Mouse (Mus musculus) heart, embryonic 14.5 days (tissue): ENCODE measurements around the gene Katnal1. TPM values are rescaled to one million over a fixed set of nuclear protein-coding genes. Genes with fewer than 3 reads are reported as not detected.

ENCODE experiments used
- ATAC-seq: fragments of 200-750 bp; cut with Nextera tagmentation; 2 replicates; pipeline ENCODE4 v1.8.0; 2017; ENCODE audit warnings: low read depth, moderate TSS enrichment; ENCODE audit not compliant: insufficient number of reproducible peaks, insufficient read depth, low FRiP score
- H3K27ac ChIP-seq, 2 experiments: fragments of 200-500 bp in 1 of 2; fragments of 300-500 bp in 1 of 2; sonication (generic) in 1 of 2; replicated peaks in 1 of 2; 2 replicates each; pipeline ENCODE4 v1.5.1; 2012 to 2014; ENCODE audit warnings: low read depth in 2 of 2, low read length in 2 of 2, control low read depth in 1 of 2, mild to moderate bottlenecking in 1 of 2, mixed read lengths in 1 of 2; ENCODE audit not compliant: control insufficient read depth in 1 of 2, insufficient read depth in 1 of 2
- H3K27me3 ChIP-seq: fragments of 300-500 bp; sonication (generic); 2 replicates; pipeline ENCODE4 v1.6.1; 2014; ENCODE audit warnings: mild to moderate bottlenecking, low read length, control low read depth; ENCODE audit not compliant: control insufficient read depth, insufficient read depth
- H3K36me3 ChIP-seq: fragments of 300-500 bp; sonication (generic); 2 replicates; pipeline ENCODE4 v1.6.1; 2014; ENCODE audit warnings: mild to moderate bottlenecking, control low read depth, low read length, mixed read lengths; ENCODE audit not compliant: control insufficient read depth, insufficient read depth
- H3K4me1 ChIP-seq, 2 experiments: fragments of 200-500 bp in 1 of 2; fragments of 300-500 bp in 1 of 2; sonication (generic) in 1 of 2; 2 replicates each; pipeline ENCODE4 v1.6.1; 2012 to 2014; ENCODE audit warnings: low read length in 2 of 2, control low read depth in 1 of 2, mixed read lengths in 1 of 2; ENCODE audit not compliant: control insufficient read depth in 2 of 2, insufficient read depth in 2 of 2
- H3K4me2 ChIP-seq: fragments of 300-500 bp; sonication (generic); 2 replicates; pipeline ENCODE4 v1.6.1; 2014; ENCODE audit warnings: mild to moderate bottlenecking, low read length
- H3K4me3 ChIP-seq, 2 experiments: fragments of 200-500 bp in 1 of 2; fragments of 300-500 bp in 1 of 2; sonication (generic) in 1 of 2; 2 replicates each; pipeline ENCODE4 v1.5.1; 2012 to 2014; ENCODE audit warnings: low read length in 2 of 2, mild to moderate bottlenecking in 2 of 2, control low read depth in 1 of 2, low read depth in 1 of 2, moderate library complexity in 1 of 2; ENCODE audit not compliant: control insufficient read depth in 1 of 2, insufficient read depth in 1 of 2
- H3K9ac ChIP-seq: fragments of 300-500 bp; sonication (generic); 2 replicates; pipeline ENCODE4 v1.6.1; 2014; ENCODE audit warnings: mild to moderate bottlenecking, low read length
- H3K9me3 ChIP-seq: fragments of 300-500 bp; sonication (generic); 2 replicates; pipeline ENCODE4 v1.6.1; 2016; ENCODE audit warnings: low read length, control low read depth; ENCODE audit not compliant: control insufficient read depth
- WGBS: fragments of 180-500 bp; shearing (Covaris S2); extraction: QIAGEN DNeasy Blood & Tissue Kit; methylation state at CpG from one replicate; pipeline ENCODE4 v1.1.7; 2014; 5-methylcytosine and 5-hydroxymethylcytosine counted together
- polyA plus RNA-seq: library from polyadenylated mRNA; unstranded; fragments of >200 nt; fragmentation: Nextera tagmentation; extraction: Ambion mirVana; gene quantifications from 2 replicates; pipeline ENCODE4 v1.2.1, GENCODE M21; 2014

Gene Katnal1
- polyA plus RNA-seq, 1 experiment from 2014 or later, result 15.6 TPM

DNA sequence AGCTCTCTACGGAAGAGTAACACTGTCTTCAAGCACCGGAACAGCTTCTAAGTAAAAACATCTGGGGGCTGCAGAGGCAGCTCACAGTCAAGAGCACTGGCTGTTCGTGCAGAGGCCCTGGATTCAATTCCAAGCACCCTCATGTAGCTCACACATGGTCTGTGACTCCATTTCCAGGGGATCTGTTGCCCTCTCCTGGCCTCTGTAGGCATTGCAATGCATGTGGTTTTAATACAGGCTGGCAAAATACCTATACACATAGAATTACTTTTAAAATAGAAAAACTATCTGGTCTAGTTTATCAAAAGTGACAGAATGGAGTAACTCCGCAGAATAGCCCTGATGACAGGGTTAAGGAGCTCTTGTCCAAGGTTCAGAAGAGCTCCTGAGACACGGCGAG lies 49.9 kb downstream of the Katnal1 start:
- no peak overlapping the region for H3K9ac ChIP-seq
- no peak overlapping the region for H3K4me3 ChIP-seq
- no peaks in the 10 kb centered on the region for H3K4me1 ChIP-seq
- no peak for ATAC-seq
- H3K36me3 ChIP-seq, result peaks cover 64% of the 10 kb centered on the region
- no peak overlapping the region for H3K4me2 ChIP-seq
- no peaks in the 10 kb centered on the region for H3K9me3 ChIP-seq
- no peaks in the 10 kb centered on the region for H3K27me3 ChIP-seq
- WGBS, result 89% methylated on average over 6 of the region's 6 CpGs
- H3K27ac ChIP-seq, result no peak overlapping the region

DNA sequence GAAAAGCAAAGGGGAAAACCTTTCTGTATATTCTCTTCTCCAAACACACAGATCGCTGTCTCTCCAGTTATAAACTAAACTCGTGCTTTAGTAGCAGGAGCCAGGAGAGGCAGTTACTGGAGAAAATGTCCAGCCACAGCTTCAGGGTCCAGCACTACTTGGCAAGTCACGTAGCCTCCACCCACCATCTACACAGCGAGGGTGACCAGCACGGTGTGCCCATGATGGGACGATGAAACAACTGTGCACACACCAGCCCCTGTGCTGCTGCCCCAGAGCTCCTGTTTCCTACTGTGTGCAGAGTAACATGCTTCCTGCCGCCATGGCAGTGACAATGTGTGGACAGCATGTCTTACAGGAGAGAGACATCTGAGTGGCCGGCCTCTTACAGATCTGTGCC lies 56.0 kb downstream of the Katnal1 start:
- Histone ChIP-seq H3K4me2 (no peak overlapping the region), H3K27me3 (no peaks in the 10 kb centered on the region), H3K9ac (no peak overlapping the region), H3K4me3 (no peak overlapping the region), H3K27ac (no peak overlapping the region), H3K4me1 (no peaks in the 10 kb centered on the region), H3K9me3 (0 out of 2 replicates have a peak, but pooled peaks cover 3% of the 10 kb centered on the region), H3K36me3 (peaks cover 42% of the 10 kb centered on the region)
- WGBS, result 74% methylated on average over 8 of the region's 8 CpGs
- no peak for ATAC-seq

GRCm38 (mm10) chr5:148869583-148869982 lies 59.5 kb downstream of the Katnal1 start:
- 42% methylated on average over 3 of the region's 3 CpGs for WGBS
- Histone ChIP-seq H3K27ac (no peak overlapping the region), H3K4me1 (no peaks in the 10 kb centered on the region), H3K27me3 (no peaks in the 10 kb centered on the region), H3K9ac (no peak overlapping the region), H3K9me3 (0 out of 2 replicates have a peak, but pooled peaks cover 3% of the 10 kb centered on the region), H3K4me2 (no peak overlapping the region), H3K36me3 (peaks cover 11% of the 10 kb centered on the region), H3K4me3 (no peak overlapping the region)
- ATAC-seq, result no peak

DNA sequence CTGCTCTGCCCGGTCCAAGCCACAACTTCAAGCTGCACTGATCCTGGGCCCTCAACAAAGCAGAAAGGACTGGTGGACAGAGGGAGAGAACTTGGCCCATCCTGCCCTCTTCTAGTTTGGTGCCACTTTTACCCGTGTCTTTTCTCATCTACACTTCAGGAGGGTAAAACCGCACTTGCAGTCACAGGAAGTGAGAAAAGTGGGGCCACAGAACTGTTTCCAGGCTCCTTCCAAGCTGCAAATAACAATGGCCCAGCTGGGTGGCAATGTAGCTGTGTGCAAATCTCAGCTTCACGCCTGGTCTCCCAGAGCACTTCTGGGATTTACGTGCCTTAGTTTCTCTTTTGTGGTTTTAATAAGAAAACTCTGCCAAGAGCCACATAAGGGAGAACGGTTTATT lies 61.4 kb downstream of the Katnal1 start:
- H3K4me2 ChIP-seq, result no peak overlapping the region
- no peak overlapping the region for H3K4me3 ChIP-seq
- H3K9me3 ChIP-seq, result 0 out of 2 replicates have a peak, but pooled peaks cover 3% of the 10 kb centered on the region
- WGBS, result 78% methylated on average over 6 of the region's 6 CpGs
- H3K27me3 ChIP-seq, result no peaks in the 10 kb centered on the region
- H3K4me1 ChIP-seq, result no peaks in the 10 kb centered on the region
- no peak for ATAC-seq
- H3K36me3 ChIP-seq, result no peaks in the 10 kb centered on the region
- H3K9ac ChIP-seq, result no peak overlapping the region
- H3K27ac ChIP-seq, result no peak overlapping the region

DNA sequence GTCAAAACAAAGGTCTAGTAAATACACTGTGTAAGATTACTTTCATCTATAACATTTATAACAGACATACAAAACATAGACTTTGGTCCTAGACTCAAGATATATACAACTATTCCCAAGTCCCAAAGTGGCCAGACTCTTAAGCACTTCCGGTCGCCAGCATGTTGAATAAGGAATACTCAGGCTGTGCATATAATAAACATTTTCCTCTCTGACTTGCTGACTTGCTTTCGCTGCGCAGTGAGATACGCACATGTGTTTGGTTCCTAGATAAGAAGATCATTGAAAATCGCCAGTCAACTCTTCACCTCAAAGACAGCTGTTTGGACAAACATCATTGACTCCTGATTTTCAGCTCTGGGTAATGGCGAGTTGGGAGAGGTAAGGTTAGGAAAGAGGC lies 61.9 kb downstream of the Katnal1 start:
- ATAC-seq, result no peak

GRCm38 (mm10) chr5:148866571-148866970 lies 62.5 kb downstream of the Katnal1 start:
- Histone ChIP-seq H3K4me2 (no peak overlapping the region), H3K9me3 (0 out of 2 replicates have a peak, but pooled peaks cover 3% of the 10 kb centered on the region), H3K27me3 (no peaks in the 10 kb centered on the region), H3K9ac (no peak overlapping the region), H3K4me3 (no peak overlapping the region), H3K27ac (no peak overlapping the region), H3K36me3 (no peaks in the 10 kb centered on the region), H3K4me1 (no peaks in the 10 kb centered on the region)
- 70% methylated on average over 10 of the region's 10 CpGs for WGBS
- no peak for ATAC-seq

More for the DNA sequence above, 61.9 kb downstream of the Katnal1 start:
- Histone ChIP-seq H3K27me3 (no peaks in the 10 kb centered on the region), H3K4me2 (no peak overlapping the region), H3K4me3 (no peak overlapping the region), H3K36me3 (no peaks in the 10 kb centered on the region), H3K27ac (no peak overlapping the region), H3K9ac (no peak overlapping the region), H3K9me3 (0 out of 2 replicates have a peak, but pooled peaks cover 3% of the 10 kb centered on the region), H3K4me1 (no peaks in the 10 kb centered on the region)
- 70% methylated on average over 7 of the region's 7 CpGs for WGBS

GRCm38 (mm10) chr5:148863409-148863808 lies 65.7 kb downstream of the Katnal1 start:
- Histone ChIP-seq H3K9ac (no peak overlapping the region), H3K27ac (no peak overlapping the region), H3K4me2 (no peak overlapping the region), H3K4me1 (no peaks in the 10 kb centered on the region), H3K9me3 (no peaks in the 10 kb centered on the region), H3K36me3 (no peaks in the 10 kb centered on the region), H3K27me3 (no peaks in the 10 kb centered on the region), H3K4me3 (no peak overlapping the region)
- WGBS, result 72% methylated on average over 6 of the region's 6 CpGs
- no peak for ATAC-seq

- Histone ChIP-seq H3K27me3 (no peaks in the 10 kb centered on the region), H3K4me2 (no peak overlapping the region), H3K36me3 (no peaks in the 10 kb centered on the region), H3K27ac (no peak overlapping the region), H3K4me1 (no peaks in the 10 kb centered on the region), H3K9ac (no peak overlapping the region), H3K4me3 (no peak overlapping the region), H3K9me3 (no peaks in the 10 kb centered on the region)
- ATAC-seq, result no peak
- WGBS, result 80% methylated on average over 10 of the region's 10 CpGs
Observed at GRCm38 (mm10) chr5:148862853-148863252, 66.3 kb downstream of the Katnal1 start.
